Mouse (Mus musculus) stomach, embryonic 15.5 days (tissue): ENCODE data around the gene Timp4. TPM values are rescaled to one million over a fixed set of nuclear protein-coding genes. Genes with fewer than 3 reads are reported as not detected.
A peak's percentile ranks its signal among the peaks of the same experiment; 100 is the strongest.

Source experiments
- ATAC-seq: fragments of 200-750 bp; cut with Nextera tagmentation; 2 replicates; pipeline ENCODE4 v1.8.0; 2017; ENCODE audit warnings: low read depth, moderate number of reproducible peaks, moderate TSS enrichment; ENCODE audit not compliant: insufficient read depth, low FRiP score
- H3K27ac ChIP-seq: fragments of 300-500 bp; sonication (generic); 2 replicates; pipeline ENCODE4 v1.5.1; 2015; ENCODE audit warnings: mild to moderate bottlenecking, inconsistent platforms
- H3K27me3 ChIP-seq: fragments of 300-500 bp; sonication (generic); replicated peaks from 2 replicates; pipeline ENCODE4 v1.6.1; 2015; ENCODE audit warnings: inconsistent platforms
- H3K36me3 ChIP-seq: fragments of 300-500 bp; sonication (generic); 2 replicates; pipeline ENCODE4 v1.6.1; 2015; ENCODE audit warnings: inconsistent platforms
- H3K4me1 ChIP-seq: fragments of 300-500 bp; sonication (generic); 2 replicates; pipeline ENCODE4 v1.6.1; 2015; ENCODE audit warnings: inconsistent platforms
- H3K4me2 ChIP-seq: fragments of 300-500 bp; sonication (generic); 2 replicates; pipeline ENCODE4 v1.6.1; 2015; ENCODE audit warnings: mild to moderate bottlenecking, inconsistent platforms
- H3K4me3 ChIP-seq: fragments of 300-500 bp; sonication (generic); replicated peaks from 2 replicates; pipeline ENCODE4 v1.5.1; 2015; ENCODE audit warnings: inconsistent platforms
- H3K9ac ChIP-seq: fragments of 300-500 bp; sonication (generic); 2 replicates; pipeline ENCODE4 v1.6.1; 2015; ENCODE audit warnings: inconsistent platforms
- H3K9me3 ChIP-seq: fragments of 300-500 bp; sonication (generic); 2 replicates; pipeline ENCODE4 v1.6.1; 2016; ENCODE audit warnings: inconsistent platforms
- WGBS: fragments of 180-500 bp; shearing (Covaris S2); methylation state at CpG from one replicate; pipeline ENCODE4 v1.1.7; 2015; 5-methylcytosine and 5-hydroxymethylcytosine counted together
- polyA plus RNA-seq: library from polyadenylated mRNA; unstranded; fragments of >200 nt; fragmentation: Nextera tagmentation; extraction: Ambion mirVana; gene quantifications from 2 replicates; pipeline ENCODE4 v1.2.1, GENCODE M21; 2015

Gene Timp4
- polyA plus RNA-seq, 1 experiment from 2014 or later: 0.89 TPM

DNA sequence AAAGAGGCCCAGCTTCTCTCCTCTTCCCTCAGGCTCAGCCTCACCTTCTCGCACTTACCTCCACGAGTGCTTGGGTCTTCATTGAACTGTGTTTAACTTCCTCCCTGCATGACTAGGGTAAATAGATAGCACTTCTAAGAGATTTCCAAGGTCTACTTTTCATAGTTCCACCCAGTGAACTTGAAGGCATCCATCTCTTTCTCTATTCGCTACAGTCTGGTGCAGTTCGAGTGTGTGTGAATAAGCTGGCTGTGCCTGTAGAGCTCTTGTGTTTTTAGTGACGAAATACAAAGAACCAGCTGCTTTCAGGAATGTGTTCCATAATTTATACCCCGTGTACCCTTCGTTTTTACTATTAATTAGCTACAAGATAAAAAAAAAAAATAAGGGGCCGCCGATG, 22.7 kb upstream of the Timp4 start:
- Histone ChIP-seq H3K4me3 (no peak overlapping the region), H3K36me3 (no peaks in the 10 kb centered on the region), H3K27ac (no peak overlapping the region), H3K27me3 (no peaks in the 10 kb centered on the region), H3K9ac (no peak overlapping the region), H3K4me1 (peaks cover 7% of the 10 kb centered on the region; the same call in 1 of the 2 replicates), H3K9me3 (no peaks in the 10 kb centered on the region), H3K4me2 (no peak overlapping the region)
- ATAC-seq: no peak
- 66% methylated on average over 9 of the region's 9 CpGs for WGBS

DNA sequence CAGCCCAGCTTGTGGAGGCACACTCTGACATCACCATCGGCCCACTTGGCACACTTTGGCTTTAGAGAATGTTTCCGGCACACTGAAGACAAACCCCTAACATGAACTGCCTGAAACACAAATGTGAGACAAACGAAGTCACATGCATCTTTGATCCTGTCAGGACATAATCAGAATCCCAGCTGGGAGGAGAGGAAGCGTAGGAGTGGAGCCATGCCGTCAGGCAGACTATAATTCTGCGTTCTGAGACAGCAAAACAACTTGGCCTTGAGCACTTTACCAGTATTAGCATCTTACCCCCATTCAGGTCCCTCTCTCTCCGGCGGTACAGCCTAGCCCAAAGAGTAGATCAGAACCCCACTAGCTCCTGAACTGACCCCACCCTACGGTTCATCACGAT, 21.3 kb upstream of the Timp4 start:
- H3K4me1 ChIP-seq: peaks cover 7% of the 10 kb centered on the region; the same call in 1 of the 2 replicates
- no peak overlapping the region for H3K4me2 ChIP-seq
- H3K4me3 ChIP-seq: no peak overlapping the region
- no peaks in the 10 kb centered on the region for H3K9me3 ChIP-seq
- ATAC-seq: no peak
- no peaks in the 10 kb centered on the region for H3K36me3 ChIP-seq
- no peak overlapping the region for H3K27ac ChIP-seq
- WGBS: 86% methylated on average over 10 of the region's 10 CpGs
- H3K9ac ChIP-seq: no peak overlapping the region
- H3K27me3 ChIP-seq: no peaks in the 10 kb centered on the region

DNA sequence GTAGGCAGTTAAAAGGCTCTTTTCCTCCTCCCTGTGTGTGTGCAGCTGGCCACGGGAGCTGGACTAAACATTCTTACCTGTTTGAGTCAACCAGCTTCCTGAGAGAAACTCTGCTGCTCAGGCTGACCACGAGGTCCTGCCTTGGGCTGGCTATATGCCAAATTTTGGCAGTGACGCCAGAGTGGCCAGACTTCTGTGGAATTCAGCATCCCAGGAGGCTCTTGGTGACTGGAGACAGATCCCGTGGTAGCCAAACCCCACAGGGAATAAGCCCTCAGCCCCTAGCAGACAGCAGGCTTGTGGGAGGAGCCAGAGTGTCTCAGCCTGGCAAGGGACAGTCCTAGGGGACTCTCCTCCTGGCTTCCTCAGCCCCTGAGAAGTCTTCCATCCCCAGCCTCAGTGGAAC, 19.9 kb upstream of the Timp4 start:
- H3K9me3 ChIP-seq: no peaks in the 10 kb centered on the region
- no peaks in the 10 kb centered on the region for H3K36me3 ChIP-seq
- H3K4me2 ChIP-seq: no peak overlapping the region
- WGBS: 13% methylated on average over 4 of the region's 4 CpGs
- no peaks in the 10 kb centered on the region for H3K27me3 ChIP-seq
- no peak overlapping the region for H3K9ac ChIP-seq
- peaks cover 7% of the 10 kb centered on the region; the same call in 1 of the 2 replicates for H3K4me1 ChIP-seq
- ATAC-seq: 0 out of 2 replicates have a peak, but pooled peaks have one; percentile 45
- no peak overlapping the region for H3K27ac ChIP-seq
- no peak overlapping the region for H3K4me3 ChIP-seq

DNA sequence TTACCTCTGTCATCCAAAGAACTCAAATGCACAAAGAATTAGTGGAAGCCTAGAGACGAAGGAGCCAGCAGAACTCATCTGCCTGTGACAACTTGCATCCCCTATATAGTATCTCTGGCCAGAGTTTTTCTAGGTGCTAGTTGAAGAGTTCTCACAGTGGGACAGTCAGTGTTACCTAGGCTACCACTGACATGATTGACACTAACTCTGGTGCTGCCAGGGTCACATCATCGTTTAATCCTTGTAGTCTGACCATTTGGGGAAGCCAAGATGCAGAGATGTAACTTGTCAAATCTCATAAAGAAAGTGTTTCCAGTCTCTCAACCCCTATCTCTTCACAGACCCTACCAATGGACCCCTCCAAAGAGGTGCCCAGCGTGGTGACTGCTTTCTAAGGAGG, 19.3 kb upstream of the Timp4 start:
- Histone ChIP-seq H3K4me2 (no peak overlapping the region), H3K9me3 (no peaks in the 10 kb centered on the region), H3K4me3 (no peak overlapping the region), H3K36me3 (no peaks in the 10 kb centered on the region), H3K27ac (no peak overlapping the region), H3K9ac (no peak overlapping the region), H3K27me3 (no peaks in the 10 kb centered on the region), H3K4me1 (peaks cover 7% of the 10 kb centered on the region; the same call in 1 of the 2 replicates)
- ATAC-seq: no peak
- 77% methylated on average over 3 of the region's 3 CpGs for WGBS

GRCm38 (mm10) chr6:115270085-115270484, 18.1 kb upstream of the Timp4 start:
- Histone ChIP-seq H3K4me3 (no peak overlapping the region), H3K27ac (no peak overlapping the region), H3K4me1 (peaks cover 7% of the 10 kb centered on the region; the same call in 1 of the 2 replicates), H3K36me3 (no peaks in the 10 kb centered on the region), H3K4me2 (no peak overlapping the region), H3K9ac (no peak overlapping the region), H3K27me3 (no peaks in the 10 kb centered on the region), H3K9me3 (no peaks in the 10 kb centered on the region)
- ATAC-seq: no peak
- WGBS: 52% methylated on average over 2 of the region's 2 CpGs

DNA sequence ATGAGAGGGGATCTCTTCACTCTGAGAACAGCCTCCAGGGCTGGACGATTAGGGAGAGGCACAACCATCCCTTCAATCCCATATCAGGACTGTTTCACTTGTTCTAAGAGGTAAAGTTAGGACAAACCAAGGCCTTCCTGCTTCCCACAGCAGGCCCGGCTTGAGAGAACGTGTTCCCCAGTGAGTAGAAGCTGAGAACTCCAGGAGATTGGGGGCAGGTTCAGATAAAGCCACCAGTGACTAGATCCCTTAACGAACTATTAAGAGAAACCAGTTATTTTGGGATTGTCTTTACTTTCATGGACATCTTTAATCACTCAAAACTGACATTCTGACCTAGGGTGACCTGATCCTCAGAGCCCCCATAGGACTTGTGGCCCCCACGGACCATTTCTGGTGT, 17.6 kb upstream of the Timp4 start:
- no peaks in the 10 kb centered on the region for H3K27me3 ChIP-seq
- ATAC-seq: no peak
- WGBS: 69% methylated on average over 5 of the region's 5 CpGs
- peaks cover 7% of the 10 kb centered on the region; the same call in 1 of the 2 replicates for H3K4me1 ChIP-seq
- no peak overlapping the region for H3K9ac ChIP-seq
- H3K36me3 ChIP-seq: no peaks in the 10 kb centered on the region
- H3K4me3 ChIP-seq: no peak overlapping the region
- no peaks in the 10 kb centered on the region for H3K9me3 ChIP-seq
- H3K27ac ChIP-seq: no peak overlapping the region
- no peak overlapping the region for H3K4me2 ChIP-seq

DNA sequence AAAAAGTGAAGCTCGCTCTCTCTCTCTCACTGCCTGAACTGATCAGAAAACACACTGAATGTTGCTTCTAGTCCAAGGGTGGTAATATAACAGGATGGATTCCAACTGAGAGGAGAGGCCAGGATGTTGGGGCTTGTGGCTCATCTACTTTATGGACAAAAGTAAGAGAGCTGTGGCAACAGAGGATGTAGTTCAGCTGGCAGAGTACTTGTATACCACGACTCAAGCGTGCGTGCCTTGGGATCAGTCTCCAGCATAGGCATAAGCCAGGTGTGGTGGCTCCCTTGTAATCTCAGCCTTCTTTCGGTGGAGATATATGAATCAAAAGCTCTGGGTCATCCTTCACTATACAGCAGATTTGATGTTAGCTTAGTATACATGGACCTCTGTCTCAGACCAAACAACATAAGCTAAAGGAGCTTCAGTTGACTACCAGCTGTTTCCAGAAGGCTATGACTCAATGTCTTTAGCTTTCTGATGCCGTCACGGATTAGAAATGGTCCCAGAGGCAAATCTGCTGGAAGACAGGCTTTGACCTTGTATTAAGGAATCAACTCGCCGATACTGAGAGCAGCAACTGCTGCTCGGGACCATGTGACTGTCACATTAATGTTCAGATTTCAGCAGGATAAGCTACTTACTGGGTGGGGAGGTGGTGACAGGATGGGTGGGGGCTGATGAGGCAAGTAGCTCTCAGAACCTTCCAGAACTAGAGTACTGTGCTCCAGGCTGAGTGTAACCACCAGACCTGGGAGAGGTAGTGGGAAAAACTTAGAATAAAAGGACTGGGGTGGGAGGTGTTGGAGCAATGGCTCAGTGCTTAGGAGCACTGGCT, 16.8 kb upstream of the Timp4 start:
- Histone ChIP-seq H3K27ac (no peak overlapping the region), H3K36me3 (no peaks in the 10 kb centered on the region), H3K4me3 (no peak overlapping the region), H3K4me1 (peaks cover 7% of the 10 kb centered on the region; the same call in 1 of the 2 replicates), H3K9me3 (no peaks in the 10 kb centered on the region), H3K27me3 (no peaks in the 10 kb centered on the region), H3K9ac (no peak overlapping the region), H3K4me2 (no peak overlapping the region)
- ATAC-seq: no peak
- WGBS: 80% methylated on average over 10 of the region's 10 CpGs

DNA sequence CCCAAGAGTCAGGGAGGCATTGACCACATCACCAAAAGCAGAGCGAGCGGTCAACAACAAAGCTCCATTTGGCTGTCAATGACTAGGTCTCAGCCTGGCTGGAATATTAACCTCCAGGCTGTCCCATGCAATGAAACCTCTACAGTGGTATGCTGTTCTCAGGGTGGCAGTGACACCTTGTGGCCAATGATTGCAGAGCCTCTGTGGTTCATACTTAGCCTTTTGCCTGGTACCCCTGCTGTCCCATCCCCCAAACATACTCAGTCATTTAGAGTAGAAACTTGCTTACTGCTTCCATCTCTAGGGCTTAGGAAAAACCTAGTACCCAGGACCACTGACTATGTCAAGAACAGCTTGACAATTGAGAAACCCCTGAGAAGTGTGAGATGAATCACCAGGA, 15.9 kb upstream of the Timp4 start:
- H3K27ac ChIP-seq: no peak overlapping the region
- WGBS: 51% methylated on average over 2 of the region's 2 CpGs
- no peak overlapping the region for H3K4me2 ChIP-seq
- no peaks in the 10 kb centered on the region for H3K9me3 ChIP-seq
- H3K36me3 ChIP-seq: no peaks in the 10 kb centered on the region
- H3K27me3 ChIP-seq: no peaks in the 10 kb centered on the region
- peaks cover 7% of the 10 kb centered on the region; the same call in 1 of the 2 replicates for H3K4me1 ChIP-seq
- peak; percentile 54; the same call in 1 of the 2 replicates for ATAC-seq
- H3K9ac ChIP-seq: no peak overlapping the region
- H3K4me3 ChIP-seq: no peak overlapping the region

DNA sequence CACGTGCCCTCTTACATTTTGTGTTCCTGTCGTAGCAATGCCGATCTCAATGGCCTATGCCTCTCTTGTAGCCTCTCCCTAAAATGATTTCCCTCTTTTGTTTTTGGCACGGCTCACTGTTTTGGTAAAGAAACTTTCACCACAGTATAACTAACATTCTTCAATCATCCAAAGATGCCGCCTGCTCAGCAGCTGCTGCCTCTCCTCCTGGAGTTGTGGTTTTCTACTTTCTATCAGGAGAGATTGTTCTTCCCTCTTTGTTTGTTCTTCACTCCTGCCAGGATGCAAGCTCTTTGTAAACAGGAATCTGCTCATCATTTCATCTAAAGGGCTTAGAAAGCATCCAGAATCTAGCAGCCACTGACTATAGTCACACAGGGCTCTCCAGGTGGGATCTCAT, 14.8 kb upstream of the Timp4 start:
- peaks cover 3% of the 10 kb centered on the region; the same call in 1 of the 2 replicates for H3K4me1 ChIP-seq
- H3K36me3 ChIP-seq: no peaks in the 10 kb centered on the region
- ATAC-seq: no peak
- H3K27me3 ChIP-seq: no peaks in the 10 kb centered on the region
- H3K9ac ChIP-seq: no peak overlapping the region
- H3K4me2 ChIP-seq: no peak overlapping the region
- WGBS: 71% methylated on average over 5 of the region's 5 CpGs
- no peak overlapping the region for H3K4me3 ChIP-seq
- H3K9me3 ChIP-seq: no peaks in the 10 kb centered on the region
- H3K27ac ChIP-seq: no peak overlapping the region

- no peak overlapping the region for H3K4me3 ChIP-seq
- no peak overlapping the region for H3K9ac ChIP-seq
- no peaks in the 10 kb centered on the region for H3K27me3 ChIP-seq
- no peaks in the 10 kb centered on the region for H3K4me1 ChIP-seq
- no peaks in the 10 kb centered on the region for H3K36me3 ChIP-seq
- H3K27ac ChIP-seq: no peak overlapping the region
- 86% methylated on average over 3 of the region's 3 CpGs for WGBS
- no peak for ATAC-seq
- no peaks in the 10 kb centered on the region for H3K9me3 ChIP-seq
- no peak overlapping the region for H3K4me2 ChIP-seq
Observed at GRCm38 (mm10) chr6:115260507-115260906, 8.5 kb upstream of the Timp4 start.

DNA sequence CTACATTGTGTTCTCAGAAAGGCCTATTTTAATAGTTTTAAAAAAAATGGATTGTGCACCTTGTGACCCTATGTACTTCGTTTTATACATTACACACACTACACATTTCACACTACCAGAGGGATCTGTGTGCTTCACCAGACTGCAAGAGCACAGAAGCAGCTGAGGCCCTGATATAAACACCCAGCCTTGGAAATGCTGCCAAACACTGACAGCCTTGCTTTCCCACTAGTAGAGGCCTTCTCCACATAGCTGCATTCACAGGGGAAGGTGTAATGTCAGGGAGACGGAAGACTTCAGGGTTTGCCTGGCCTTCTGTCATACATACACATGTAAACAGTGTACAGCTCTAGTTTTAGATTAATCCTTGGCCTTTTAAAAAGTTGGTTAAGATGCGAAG, 3.2 kb upstream of the Timp4 start:
- Histone ChIP-seq H3K9ac (no peak overlapping the region), H3K9me3 (no peaks in the 10 kb centered on the region), H3K27me3 (no peaks in the 10 kb centered on the region), H3K36me3 (no peaks in the 10 kb centered on the region), H3K4me1 (peaks cover 5% of the 10 kb centered on the region; the same call in 1 of the 2 replicates), H3K4me3 (no peak overlapping the region), H3K27ac (no peak overlapping the region), H3K4me2 (no peak overlapping the region)
- WGBS: 61% methylated on average over 3 of the region's 3 CpGs
- ATAC-seq: no peak

DNA sequence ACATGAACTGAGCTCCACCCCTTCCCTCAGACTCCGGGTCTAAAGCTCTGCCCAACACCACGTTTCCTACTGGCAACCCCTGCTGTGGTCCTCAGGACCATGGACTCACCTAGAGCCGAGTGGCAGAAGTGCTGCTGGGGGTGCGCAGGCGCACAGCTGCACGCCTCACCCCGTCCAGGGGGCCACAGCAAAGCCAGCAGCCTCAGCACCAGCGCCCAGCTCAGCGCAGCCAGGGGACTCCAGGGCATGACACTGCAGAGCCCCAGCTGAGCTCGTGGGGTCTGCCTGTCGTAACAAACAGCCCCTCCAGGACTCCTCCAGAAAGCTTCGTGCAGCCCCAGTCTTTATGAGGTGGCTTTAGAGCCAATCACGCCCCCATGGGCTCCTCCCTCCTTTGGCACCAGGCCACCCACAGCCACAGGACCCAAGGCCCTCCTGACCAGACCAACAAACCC, 447 bp downstream of the Timp4 start:
- Histone ChIP-seq H3K4me3 (peak overlapping the region; percentile 10), H3K27me3 (no peaks in the 10 kb centered on the region), H3K27ac (no peak overlapping the region), H3K36me3 (no peaks in the 10 kb centered on the region), H3K4me2 (peak overlapping the region; percentile 50), H3K4me1 (peaks cover 5% of the 10 kb centered on the region; the same call in 1 of the 2 replicates), H3K9me3 (no peaks in the 10 kb centered on the region), H3K9ac (no peak overlapping the region)
- WGBS: 8% methylated on average over 13 of the region's 13 CpGs
- ATAC-seq: peak; percentile 27; the same call in 1 of the 2 replicates
